Mouse (Mus musculus) embryonic facial prominence, embryonic 12.5 days (tissue): ENCODE data around the gene BC080695. TPM values are rescaled to one million over a fixed set of nuclear protein-coding genes. Genes with fewer than 3 reads are reported as not detected.
"Not testable (repeated sequence)": the region's sequence is repeated elsewhere in the genome, so short reads cannot be mapped to it uniquely, and the experiment has no call there.

ENCODE experiments used
- ATAC-seq: fragments of 200-750 bp; cut with Nextera tagmentation; 2 replicates; pipeline ENCODE4 v1.8.0; 2017; ENCODE audit not compliant: insufficient number of reproducible peaks, insufficient read depth, low FRiP score, low TSS enrichment
- H3K27ac ChIP-seq: fragments of 300-500 bp; sonication (generic); 2 replicates; pipeline ENCODE4 v1.5.1; 2016; ENCODE audit warnings: mild to moderate bottlenecking
- H3K27me3 ChIP-seq: fragments of 300-500 bp; sonication (generic); 2 replicates; pipeline ENCODE4 v1.6.1; 2016; ENCODE audit warnings: mild to moderate bottlenecking, moderate library complexity
- H3K36me3 ChIP-seq: fragments of 300-500 bp; sonication (generic); 2 replicates; pipeline ENCODE4 v1.6.1; 2016; ENCODE audit warnings: mild to moderate bottlenecking
- H3K4me1 ChIP-seq: fragments of 300-500 bp; sonication (generic); 2 replicates; pipeline ENCODE4 v1.6.1; 2016
- H3K4me2 ChIP-seq: fragments of 300-500 bp; sonication (generic); replicated peaks from 2 replicates; pipeline ENCODE4 v1.6.1; 2016; ENCODE audit warnings: mild to moderate bottlenecking, moderate library complexity
- H3K4me3 ChIP-seq: fragments of 300-500 bp; sonication (generic); 2 replicates; pipeline ENCODE4 v1.5.1; 2016; ENCODE audit warnings: mild to moderate bottlenecking
- H3K9ac ChIP-seq: fragments of 300-500 bp; sonication (generic); 2 replicates; pipeline ENCODE4 v1.6.1; 2016; ENCODE audit warnings: mild to moderate bottlenecking, moderate library complexity
- H3K9me3 ChIP-seq: fragments of 300-500 bp; sonication (generic); 2 replicates; pipeline ENCODE4 v1.6.1; 2016; ENCODE audit warnings: mild to moderate bottlenecking, moderate library complexity
- WGBS: fragments of 180-500 bp; shearing (Covaris S2); methylation state at CpG from one replicate; pipeline ENCODE4 v1.1.7; 2016; 5-methylcytosine and 5-hydroxymethylcytosine counted together
- polyA plus RNA-seq: library from polyadenylated mRNA; unstranded; fragments of >200 nt; fragmentation: Nextera tagmentation; extraction: Ambion mirVana; gene quantifications from 2 replicates; pipeline ENCODE4 v1.2.1, GENCODE M21; 2016

BC080695 gene
- polyA plus RNA-seq = not detected in 2 replicates

DNA sequence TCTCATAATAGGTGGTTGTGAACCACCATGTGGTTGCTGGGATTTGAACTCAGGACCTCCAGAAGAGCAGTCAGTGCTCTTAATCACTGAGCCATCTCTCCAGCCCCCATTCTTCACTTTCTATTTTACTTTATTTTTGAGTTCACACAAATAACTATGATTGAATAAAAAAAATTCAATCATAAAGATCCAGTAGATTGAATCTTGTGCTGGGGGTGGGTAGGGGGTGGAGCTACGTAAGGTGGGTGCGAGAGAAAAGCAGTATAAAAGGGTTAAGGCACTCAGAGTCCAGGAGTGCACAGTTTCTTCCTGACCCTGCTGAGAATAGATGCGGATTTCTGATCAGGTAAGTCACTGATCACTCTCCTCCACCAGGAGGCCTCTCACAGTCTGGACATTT lies at the start of gene BC080695, which contains the start of gene Gm13057:
Gene BC080695, plus strand, starts transcription at position 301 of the 400 bp plus-strand sequence.
Gene Gm13057, plus strand, starts transcription at position 310 of the 400 bp plus-strand sequence.
- H3K4me3 ChIP-seq, H3K9me3 ChIP-seq, H3K4me1 ChIP-seq, H3K27ac ChIP-seq, H3K9ac ChIP-seq, H3K4me2 ChIP-seq, H3K27me3 ChIP-seq, ATAC-seq, H3K36me3 ChIP-seq: not testable (repeated sequence)
- WGBS = no CpG with 5 or more reads among the region's 3 CpGs

- H3K9ac ChIP-seq = no peak within 1 kb of the TSS
- no peaks in the 10 kb centered on the region for H3K27me3 ChIP-seq
- H3K36me3 ChIP-seq = no peaks in the 10 kb centered on the region
- no peaks in the 10 kb centered on the region for H3K4me1 ChIP-seq
- ATAC-seq = no peak
- H3K4me3 ChIP-seq = no peak within 1 kb of the TSS
- H3K4me2 ChIP-seq = no peak within 1 kb of the TSS
- 0 out of 2 replicates have a peak, but pooled peaks cover 3% of the 10 kb centered on the region for H3K9me3 ChIP-seq
- no peak within 1 kb of the TSS for H3K27ac ChIP-seq
- WGBS = 79% methylated on average over 3 of the region's 3 CpGs
These were observed 40.5 kb upstream of the BC080695 start, which contains the start of gene Gm13043 for GRCm38 (mm10) chr4:143511043-143511442. TSS of gene Gm13043 (plus strand) at chr4:143511343.

- not testable (repeated sequence) for H3K4me2 ChIP-seq, ATAC-seq, H3K27me3 ChIP-seq, H3K27ac ChIP-seq, H3K9me3 ChIP-seq, H3K9ac ChIP-seq, H3K4me3 ChIP-seq, H3K4me1 ChIP-seq, H3K36me3 ChIP-seq
- WGBS = no CpG with 5 or more reads among the region's 3 CpGs
These were observed 15.8 kb upstream of the BC080695 start, which contains the start of gene Gm13040 for GRCm38 (mm10) chr4:143535654-143536053. TSS of gene Gm13040 (plus strand) at chr4:143535954.

DNA sequence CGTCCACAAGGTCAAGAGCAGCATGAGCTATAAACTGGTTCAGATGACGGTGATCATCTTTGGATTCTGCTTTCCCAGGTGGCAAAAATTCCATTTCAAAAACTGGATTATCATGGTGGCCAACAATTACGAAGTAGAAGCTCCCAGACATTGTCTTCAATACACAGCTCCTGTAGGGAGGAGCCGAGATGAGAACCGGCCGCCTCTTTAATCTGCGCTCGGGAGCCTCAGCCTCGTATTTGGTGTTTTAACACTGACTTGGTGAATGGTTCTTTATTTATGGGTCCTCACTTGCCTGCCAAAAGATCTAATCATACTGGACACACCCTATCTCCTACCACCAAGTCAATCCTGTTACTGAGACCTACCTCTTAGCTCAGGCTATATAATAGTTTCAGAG lies 60.4 kb downstream of the BC080695 start:
- 89% methylated on average over 9 of the region's 9 CpGs for WGBS
- H3K27ac ChIP-seq, H3K4me2 ChIP-seq, H3K9me3 ChIP-seq, H3K27me3 ChIP-seq, ATAC-seq, H3K4me3 ChIP-seq, H3K4me1 ChIP-seq, H3K36me3 ChIP-seq, H3K9ac ChIP-seq: not testable (repeated sequence)

- not testable (repeated sequence) for ATAC-seq, H3K4me2 ChIP-seq, H3K4me1 ChIP-seq, H3K4me3 ChIP-seq, H3K27ac ChIP-seq, H3K36me3 ChIP-seq, H3K27me3 ChIP-seq, H3K9ac ChIP-seq, H3K9me3 ChIP-seq
These were observed 63.2 kb downstream of the BC080695 start, which contains the start of gene Gm13083 for GRCm38 (mm10) chr4:143614703-143615102. TSS of gene Gm13083 (plus strand) at chr4:143615003.

DNA sequence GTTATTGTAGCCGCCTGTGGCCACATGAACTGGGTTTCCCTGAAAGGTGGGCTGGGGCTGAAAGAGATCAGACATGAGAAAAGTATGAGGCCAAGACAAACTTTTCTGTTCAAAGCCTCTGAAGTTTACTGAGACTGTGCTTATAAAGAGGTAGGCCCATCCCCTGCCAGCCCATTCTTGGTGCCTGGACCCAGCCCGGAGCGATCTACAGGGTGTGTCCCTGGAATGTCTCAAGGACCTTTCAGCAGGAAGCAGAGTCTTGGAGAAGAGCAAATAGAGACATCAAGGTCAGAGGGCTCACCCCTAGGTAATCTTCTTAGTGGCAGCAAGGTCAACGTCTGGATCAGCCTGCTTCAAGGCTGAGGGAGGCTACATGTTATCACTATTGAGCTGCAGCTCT lies 66.6 kb downstream of the BC080695 start:
- not testable (repeated sequence) for H3K9ac ChIP-seq, H3K9me3 ChIP-seq, H3K4me1 ChIP-seq, H3K4me2 ChIP-seq, H3K36me3 ChIP-seq, ATAC-seq, H3K27ac ChIP-seq, H3K4me3 ChIP-seq, H3K27me3 ChIP-seq
- 83% methylated on average over 4 of the region's 4 CpGs for WGBS

Other genes with a start within 250 kb of the BC080695 start
- 0.40 and 0.43 TPM in 2 replicates for gene Lrrc38, start 201.9 kb upstream of the BC080695 start, polyA plus RNA-seq
- gene Pramel1, start 157.3 kb upstream of the BC080695 start, polyA plus RNA-seq = not detected in 2 replicates
- 25.4 and 25.5 TPM in 2 replicates for gene Pramef8, start 139.3 kb upstream of the BC080695 start, polyA plus RNA-seq
- gene Oog4, start 101.4 kb upstream of the BC080695 start, polyA plus RNA-seq = not detected in 2 replicates
- not detected in 2 replicates for gene Gm13043, start 40.4 kb upstream of the BC080695 start, polyA plus RNA-seq
- gene Gm13040, start 15.7 kb upstream of the BC080695 start, polyA plus RNA-seq = not detected in 2 replicates
- not detected in 2 replicates for gene Gm13057, start within 50 bp of the BC080695 start, polyA plus RNA-seq
- not detected in 2 replicates for gene Gm13083, start 63.3 kb downstream of the BC080695 start, polyA plus RNA-seq
- gene Gm13088, start 105.5 kb downstream of the BC080695 start, polyA plus RNA-seq = not detected in 2 replicates
- gene Gm13089, start 151.0 kb downstream of the BC080695 start, polyA plus RNA-seq = not detected in 2 replicates
- gene Gm13078, start 167.8 kb downstream of the BC080695 start, polyA plus RNA-seq = not detected in 2 replicates
- gene Gm13023, start 237.7 kb downstream of the BC080695 start, polyA plus RNA-seq = not detected in 2 replicates